Mouse (Mus musculus): ENCODE measurements around the gene Smc3.

Smc3 gene

DNA sequence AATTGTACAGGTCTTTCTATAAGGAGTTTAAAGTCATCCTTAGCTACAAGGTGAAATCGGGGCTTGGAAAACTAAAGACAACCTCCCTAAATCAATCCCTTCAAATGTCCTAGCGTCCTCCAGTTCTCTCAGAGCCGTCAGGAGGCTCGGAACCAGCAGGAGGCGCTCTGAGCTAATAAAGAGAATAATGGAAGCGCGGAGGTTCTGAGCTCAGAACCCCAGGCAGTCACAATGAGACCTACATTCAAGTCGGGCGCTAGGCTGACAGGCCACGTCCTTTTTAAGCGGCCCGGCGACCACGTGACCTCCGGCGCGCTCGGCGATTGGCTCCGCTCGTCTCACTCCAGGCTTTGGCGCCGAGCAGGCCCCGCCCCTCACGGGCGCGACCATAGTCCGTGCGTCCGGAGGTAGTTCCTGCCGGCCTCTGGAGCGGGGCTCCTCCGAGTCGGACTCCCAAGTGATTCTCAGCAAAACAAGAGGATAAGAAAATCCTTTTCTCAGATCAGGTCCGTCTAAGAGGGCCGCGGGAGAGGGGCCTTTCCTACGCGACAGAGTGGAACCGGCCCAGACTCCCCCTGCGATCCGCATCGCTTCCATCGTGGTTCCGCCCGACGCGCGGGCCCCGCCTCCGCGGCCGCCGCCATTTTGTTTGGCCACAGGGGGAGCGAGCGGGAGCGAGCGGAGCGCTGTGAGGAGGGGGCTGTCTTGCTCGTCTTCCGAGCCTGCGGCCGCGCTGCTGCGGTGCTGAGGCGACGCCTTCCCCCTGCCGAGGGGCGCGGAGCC is at the start of gene Smc3:
TSS of gene Smc3 (plus strand) at position 642 of the 783 bp plus-strand sequence.
- peak; percentile 99 for DNase-seq (ENCODE audit: low read depth in 2 of 2, low spot score in 2 of 2)

DNA sequence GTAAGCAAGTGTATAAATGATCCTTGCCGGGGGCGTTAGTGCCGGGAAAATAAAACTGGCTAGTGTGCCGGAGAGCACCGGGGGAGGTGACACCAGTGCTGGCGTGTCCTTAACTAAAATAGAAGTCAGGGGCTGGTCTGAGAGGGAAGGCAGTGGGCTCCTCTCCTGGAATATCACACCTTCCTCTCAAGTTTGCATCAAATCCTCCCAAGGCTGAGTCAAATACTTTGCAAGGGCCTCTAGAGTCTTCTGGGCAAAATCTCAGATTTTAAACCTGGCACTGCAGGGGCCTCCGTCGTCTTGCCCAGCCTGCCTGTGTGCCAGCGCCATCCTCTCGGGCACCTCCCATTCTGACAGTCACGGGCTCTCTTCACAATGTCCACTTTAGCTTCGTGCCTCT is 49.2 kb upstream of the Smc3 start:
- no peak for DNase-seq (ENCODE audit: low read depth in 2 of 2, low spot score in 2 of 2)

DNA sequence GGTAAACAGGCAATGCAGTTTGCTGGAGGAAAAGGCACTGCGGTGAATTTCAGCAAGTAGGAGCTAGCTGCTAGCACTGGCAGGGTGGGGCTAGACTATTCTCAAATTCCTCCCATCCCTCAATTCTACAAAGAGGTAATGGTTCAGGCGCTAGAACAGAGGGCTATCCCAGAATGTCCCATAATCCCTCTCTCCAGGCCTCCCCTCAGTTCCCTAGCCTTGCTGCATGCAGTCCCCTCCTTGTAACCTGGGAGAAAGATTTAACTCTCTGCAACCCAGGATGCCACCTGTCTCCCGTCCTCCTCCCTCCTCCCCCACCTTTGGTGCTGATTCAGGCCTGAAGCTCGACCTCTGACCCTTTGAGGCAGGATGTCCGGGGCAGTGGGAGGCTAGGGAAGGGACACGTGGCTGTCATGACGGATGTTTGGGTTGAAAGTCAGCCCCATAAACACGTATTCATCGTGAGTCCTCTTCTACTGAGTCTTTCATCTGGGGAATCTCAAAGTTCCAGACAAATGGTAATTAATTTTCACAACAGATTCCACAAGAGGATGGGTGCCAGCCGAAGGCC is 47.9 kb upstream of the Smc3 start:
- no peak for DNase-seq (ENCODE audit: low read depth in 2 of 2, low spot score in 2 of 2)

DNA sequence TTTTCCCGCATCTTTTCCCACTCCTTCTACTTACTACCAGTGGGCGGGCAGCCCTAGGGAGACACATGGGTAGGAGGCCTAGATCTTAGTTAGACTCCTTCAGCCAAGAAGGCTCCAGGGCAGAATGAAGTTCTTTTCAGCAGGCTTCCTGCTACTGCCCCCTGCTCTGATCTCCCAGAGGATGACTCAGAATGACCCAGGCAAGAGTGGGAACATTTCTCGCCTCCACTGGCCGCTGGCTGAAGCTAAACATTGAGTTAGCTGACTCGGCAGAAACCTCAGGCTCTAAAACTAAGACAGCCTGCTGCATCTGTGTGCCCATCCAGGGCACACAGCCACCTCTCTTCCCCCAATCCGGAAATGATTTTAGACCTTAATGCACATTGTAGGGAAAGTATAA is 47.4 kb upstream of the Smc3 start:
- no peak for DNase-seq (ENCODE audit: low read depth in 2 of 2, low spot score in 2 of 2)

DNA sequence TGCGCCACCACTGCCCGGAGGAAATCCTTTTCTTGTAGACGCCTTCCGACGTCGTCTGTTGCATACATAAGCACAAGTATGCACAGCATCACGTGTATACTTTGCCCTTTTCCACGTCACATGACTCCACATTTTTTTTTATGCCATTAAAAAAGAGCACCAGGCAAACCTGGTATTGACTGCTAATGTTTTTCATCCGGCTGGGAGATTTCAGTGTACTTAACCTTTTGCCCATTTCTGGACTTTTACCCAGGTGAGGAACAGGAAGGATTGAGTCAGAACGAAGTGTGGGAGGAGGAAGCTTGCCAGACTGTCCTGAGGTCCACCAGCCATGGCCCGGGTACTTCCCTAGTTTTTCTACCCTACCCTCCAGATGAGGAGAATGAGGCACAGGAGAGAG is 45.8 kb upstream of the Smc3 start:
- no peak for DNase-seq (ENCODE audit: low read depth in 2 of 2, low spot score in 2 of 2)

DNA sequence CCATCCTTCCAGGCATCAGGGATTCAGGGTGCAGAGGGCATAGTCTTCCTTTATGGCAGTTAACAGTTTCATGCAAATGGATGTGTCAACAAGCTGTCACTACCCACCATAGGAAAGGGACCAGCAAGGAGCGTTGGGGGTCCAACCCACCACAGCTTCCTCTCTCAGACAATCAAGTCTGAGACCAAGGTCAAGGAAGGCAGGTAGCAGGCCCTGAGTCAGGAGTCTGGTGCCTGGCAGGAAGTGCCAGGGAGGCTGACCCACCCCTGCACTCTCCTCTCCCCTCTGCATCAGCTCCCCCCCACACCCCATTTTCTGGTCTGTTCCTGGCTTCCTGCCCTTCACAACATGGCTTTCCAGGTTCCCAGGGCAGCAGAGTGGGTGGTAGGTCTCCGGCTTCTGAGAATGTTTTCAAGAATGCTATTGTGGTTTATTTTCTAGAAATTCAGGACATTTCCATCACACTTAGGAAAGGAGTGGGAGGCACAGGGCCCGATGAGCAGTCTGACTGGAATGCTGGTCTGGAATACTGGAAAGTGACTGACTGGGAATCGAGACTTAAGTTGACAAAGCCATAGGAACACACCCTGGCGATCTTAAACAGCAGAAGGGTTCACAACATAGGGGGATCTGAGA is 45.1 kb upstream of the Smc3 start:
- DNase-seq (ENCODE audit: low read depth in 2 of 2, low spot score in 2 of 2), result no peak

DNA sequence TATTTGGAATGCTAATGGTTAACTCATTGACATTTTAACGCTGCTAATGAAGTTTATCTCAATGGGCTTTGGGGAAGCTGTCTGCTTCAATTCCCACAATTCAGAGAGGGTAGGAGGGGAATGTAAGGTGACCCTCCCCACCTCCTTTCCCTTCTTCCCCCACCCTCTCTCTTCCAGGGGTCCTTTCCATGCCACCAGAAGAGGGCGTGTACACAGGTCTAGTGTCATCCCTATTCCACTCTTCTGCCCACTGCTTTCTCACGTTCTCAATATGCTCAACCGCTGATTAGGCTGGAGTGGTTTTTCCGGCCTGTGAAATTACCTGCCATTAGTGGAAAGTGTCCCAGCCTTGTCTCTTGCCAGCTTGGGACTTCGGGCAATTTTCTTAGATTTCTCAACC is 43.4 kb upstream of the Smc3 start:
- DNase-seq (ENCODE audit: low read depth in 2 of 2, low spot score in 2 of 2), result no peak

DNA sequence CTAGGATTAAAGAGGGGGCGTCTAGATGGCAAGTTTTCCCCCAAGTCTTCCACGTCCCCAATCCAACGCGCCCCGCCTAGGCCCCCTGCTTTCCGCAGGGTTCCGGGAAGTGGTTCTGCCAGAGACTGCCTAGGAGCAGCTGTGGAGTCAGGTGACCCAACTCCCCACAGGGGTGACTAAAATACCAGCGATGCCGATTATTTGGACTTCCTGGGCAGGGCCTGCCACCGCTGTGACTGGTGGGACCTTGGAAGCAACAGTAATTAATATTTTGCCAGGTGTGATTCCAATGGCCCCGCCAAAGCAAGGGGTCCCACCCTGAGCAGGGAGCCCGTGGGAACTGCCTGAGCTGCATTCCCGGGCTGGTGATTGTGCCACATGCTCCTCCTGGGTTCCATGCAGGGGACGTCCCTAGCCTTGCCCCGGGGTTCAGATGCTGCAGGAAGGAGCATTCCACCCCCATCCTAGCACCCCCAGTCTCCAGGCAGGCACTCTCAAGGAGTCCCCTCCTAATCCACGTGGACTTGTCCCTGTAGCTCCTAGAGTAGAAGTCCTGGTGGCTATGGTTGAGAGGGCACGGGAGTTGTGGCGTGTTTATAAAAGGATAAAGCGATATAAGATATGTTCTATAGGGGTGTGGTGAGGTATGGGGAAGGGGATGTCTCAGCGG is 42.8 kb upstream of the Smc3 start:
- DNase-seq (ENCODE audit: low read depth in 2 of 2, low spot score in 2 of 2), result peak in 1 of 2 experiments; percentile 25

DNA sequence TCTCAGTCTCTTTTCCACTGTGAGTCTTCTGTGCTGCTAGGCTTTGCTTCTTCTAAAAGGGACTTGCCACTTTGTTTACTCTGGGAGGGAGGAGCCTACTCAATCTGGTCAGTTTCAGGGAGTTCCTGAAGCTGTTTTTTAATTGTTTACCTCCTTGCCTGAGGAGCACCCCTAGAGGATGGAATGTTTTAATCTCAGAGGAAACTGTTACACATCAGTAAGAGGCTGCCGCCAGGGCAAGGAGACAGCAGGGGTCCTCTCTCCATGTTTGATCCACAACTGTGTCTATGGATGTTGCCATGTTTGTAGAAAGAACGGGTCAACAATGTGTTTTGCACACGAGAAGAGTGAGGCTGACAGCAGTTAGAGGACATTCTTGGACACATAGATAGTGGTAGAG is 39.8 kb upstream of the Smc3 start:
- DNase-seq (ENCODE audit: low read depth in 2 of 2, low spot score in 2 of 2), result no peak

DNA sequence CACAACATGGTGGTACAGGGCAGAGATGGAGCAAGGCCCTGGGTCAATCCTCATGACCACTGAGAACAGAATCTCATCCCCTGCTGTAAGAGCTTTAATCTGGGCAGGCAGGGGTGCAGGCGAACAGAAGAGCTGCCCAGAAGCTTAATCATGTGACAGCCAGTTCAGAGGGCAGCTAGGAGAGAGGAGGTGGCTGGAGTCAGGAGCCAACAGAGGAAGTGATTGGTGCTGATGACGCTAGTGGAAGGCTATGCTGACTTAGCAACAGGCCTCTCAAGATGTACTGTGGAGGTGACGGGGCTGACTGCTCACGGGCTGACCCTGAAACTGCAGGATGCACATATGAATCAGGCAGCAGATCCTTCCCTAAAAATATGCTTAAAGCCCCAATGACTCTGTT is 36.0 kb upstream of the Smc3 start:
- DNase-seq (ENCODE audit: low read depth in 2 of 2, low spot score in 2 of 2), result no peak

DNA sequence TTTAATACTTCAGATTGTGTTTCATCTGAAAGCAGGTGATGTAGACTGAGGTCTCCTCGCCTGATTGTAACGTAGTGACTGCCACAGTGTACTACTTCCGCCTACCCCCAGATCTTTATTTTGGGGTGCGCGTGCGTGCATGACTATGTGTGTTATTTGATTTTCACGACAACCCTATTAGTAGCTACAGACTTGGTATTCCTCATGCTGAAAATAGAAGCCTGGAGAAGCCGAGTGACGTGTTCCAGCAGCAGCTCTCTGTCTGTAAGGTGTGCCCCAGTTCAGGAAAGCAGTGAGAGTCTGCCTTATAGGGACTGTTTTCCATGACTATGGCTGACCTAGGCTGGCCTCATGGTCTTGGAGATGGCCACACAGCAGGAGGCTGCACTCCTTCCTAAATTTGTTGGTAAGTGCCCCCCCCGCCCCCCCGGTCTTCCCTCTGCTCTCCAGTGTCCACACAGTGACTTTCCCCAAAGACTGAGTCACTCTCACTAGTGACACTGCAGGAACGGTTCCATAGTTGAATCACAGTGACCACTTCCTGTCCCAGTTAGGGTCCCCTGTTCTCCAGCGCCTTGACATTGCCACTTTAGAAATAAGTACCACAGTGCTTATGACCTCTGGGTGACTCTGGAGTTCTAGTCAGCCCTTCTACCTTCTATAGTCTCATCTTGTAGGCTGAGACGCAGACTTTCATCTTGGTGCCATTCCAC is 34.5 kb upstream of the Smc3 start:
- DNase-seq (ENCODE audit: low read depth in 2 of 2, low spot score in 2 of 2), result no peak

DNA sequence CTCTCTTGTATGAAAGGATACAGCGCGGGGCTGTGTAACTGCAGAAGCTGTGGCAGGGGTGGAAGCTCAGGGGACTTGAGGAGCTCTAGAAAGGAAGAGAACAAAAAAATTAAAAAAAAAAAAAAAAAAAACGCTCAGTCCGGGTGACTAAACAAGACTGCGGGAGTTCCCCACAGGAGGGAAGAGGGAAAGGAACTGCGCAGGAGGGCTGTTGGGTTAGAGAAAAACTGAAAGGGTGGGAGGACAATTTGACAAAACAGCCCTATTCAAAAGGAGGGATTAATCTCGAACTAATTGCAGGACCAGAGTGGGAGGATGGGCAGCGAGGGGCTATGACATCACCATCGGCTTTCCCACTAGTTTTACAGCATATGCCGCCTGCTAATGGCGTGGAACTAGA is 32.3 kb upstream of the Smc3 start:
- no peak for DNase-seq (ENCODE audit: low read depth in 2 of 2, low spot score in 2 of 2)

DNA sequence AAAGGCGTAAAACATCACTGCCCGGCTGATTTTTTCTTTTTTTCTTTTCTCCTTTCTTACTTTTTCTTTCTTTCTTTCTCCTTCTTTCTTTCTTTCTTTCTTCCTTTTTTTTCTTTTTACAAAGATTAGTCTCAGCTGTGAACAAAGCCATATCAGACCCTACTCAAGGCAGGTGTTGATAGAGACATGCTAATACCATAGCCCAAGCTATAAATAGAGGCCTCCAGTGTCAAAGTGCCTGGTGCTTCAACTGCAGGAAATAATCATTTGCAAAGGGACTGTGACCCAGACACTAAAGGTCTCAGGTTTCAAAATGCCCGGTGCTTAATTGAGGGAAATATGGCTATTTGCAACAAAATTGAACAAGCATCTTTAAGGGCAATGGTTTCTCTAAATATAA is 31.6 kb upstream of the Smc3 start:
- no peak for DNase-seq (ENCODE audit: low read depth in 2 of 2, low spot score in 2 of 2)

DNA sequence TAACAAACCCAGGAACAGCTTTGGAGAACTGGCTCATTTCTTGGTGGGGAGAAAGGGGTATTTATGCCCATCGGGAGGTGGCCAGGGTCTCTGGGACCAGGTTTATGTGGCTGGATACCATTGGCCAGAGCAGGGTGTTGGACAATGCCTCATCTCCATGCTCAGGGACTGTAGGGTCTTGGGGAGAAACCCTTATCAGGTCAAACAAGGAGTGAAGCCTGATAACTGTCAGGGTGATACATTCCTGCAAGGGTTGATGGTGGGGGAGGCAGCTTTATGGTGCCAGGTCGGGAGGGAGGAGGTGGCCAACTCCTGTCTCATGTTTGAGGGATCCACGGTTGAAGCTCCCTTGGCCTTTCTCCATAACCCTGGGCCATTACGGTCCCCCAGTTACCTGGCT is 29.1 kb upstream of the Smc3 start:
- DNase-seq (ENCODE audit: low read depth in 2 of 2, low spot score in 2 of 2), result no peak

DNA sequence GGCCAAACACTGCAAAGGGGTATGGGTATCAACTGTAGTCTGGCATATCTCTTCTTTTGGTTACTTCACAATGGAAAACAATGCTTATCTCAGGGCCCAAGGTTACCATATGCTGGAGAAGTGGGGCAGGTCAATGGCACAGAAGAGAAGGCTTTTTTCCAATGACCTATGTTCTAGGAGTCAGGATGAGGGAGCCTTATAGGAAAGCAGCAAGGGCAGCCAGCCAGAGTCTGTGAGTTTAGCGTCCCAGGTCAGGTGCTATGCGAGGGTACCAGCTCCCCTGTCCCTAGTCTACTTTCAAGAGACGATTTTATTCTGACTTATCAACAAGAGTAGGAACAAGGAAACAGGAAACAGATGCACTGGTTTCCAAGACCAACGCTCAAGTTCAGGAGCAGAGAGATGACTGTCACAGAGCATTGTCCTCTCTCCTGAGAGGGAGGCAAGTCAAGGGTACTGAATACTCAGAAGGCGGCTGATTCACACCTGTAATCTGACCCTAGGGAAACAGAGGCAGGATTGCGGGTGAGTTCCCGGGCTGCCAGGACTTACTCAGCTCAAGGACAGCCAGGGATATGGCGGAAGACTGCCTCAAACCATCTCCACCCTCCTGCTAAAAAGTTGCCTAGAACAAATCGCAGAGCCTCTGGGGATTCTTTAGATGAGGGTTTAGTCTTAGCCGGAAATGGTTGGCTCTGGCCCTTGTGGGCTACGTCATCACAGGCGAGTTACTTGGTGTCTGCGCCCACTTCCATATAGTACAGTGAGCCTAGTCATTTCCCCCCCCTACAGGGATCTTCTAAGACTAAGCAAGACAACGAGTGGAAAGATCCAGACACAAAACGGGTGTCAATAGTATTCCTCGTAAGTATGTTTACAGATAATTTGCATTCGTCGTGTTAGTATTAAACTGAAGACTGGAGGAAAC is 28.4 kb upstream of the Smc3 start:
- no peak for DNase-seq (ENCODE audit: low read depth in 2 of 2, low spot score in 2 of 2)

DNA sequence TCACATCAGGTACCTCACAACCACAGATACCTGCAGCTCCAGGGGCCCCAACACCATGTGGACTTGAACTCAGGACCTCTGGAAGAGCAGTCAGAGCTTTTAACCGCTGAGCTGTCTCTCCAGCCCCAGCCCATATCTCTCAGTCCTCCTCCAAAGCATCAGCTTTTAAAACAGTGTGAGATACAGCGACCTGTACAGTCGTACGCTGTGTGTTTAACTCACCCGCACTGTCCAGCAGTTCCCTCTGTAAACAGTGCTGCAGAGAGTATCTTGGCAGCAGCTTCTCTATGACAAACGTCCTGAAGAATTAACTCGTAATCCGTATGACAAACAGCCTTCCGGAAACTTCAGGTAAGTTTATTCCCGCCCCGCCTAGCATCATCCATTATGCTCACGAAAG is 27.6 kb upstream of the Smc3 start:
- no peak for DNase-seq (ENCODE audit: low read depth in 2 of 2, low spot score in 2 of 2)

DNA sequence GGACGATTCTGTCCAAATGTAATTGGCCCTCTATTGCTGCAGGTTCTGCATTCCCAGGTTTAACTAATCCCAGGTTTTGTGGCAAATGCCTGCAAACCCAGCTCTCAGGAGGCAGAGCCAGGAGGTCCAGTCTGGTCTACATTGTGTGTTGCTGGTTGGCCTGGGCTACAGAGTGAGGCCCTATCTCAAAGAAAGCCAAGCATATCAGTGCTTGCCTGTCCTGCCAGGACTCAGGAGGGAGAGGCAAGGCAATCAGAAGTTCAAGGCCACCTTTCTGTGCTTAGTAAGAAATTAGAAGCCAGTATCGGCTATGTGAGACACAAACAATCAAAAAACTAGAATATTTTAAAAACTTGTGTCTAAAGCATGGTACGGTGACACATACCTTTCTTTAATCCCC is 27.0 kb upstream of the Smc3 start:
- DNase-seq (ENCODE audit: low read depth in 2 of 2, low spot score in 2 of 2), result no peak

DNA sequence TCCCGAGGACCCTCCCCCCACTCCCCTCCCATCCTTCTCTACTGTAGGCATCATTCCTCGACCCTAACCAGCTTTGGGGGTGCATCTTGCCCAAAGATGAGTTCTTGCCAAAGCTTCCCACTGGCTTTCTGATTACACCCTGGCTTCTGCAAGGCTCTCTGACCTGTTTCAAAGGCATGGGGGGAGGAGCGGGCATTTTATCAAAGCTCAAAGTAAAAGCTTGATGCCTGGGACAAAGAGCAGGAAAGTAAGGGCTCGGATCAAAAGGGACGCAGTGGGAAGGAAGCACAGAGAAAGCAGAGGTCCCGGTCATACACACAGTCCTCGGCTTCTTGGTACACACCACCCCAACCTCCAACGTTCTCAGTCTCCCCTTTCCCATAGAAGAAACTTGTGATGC is 26.1 kb upstream of the Smc3 start:
- DNase-seq (ENCODE audit: low read depth in 2 of 2, low spot score in 2 of 2), result no peak

DNA sequence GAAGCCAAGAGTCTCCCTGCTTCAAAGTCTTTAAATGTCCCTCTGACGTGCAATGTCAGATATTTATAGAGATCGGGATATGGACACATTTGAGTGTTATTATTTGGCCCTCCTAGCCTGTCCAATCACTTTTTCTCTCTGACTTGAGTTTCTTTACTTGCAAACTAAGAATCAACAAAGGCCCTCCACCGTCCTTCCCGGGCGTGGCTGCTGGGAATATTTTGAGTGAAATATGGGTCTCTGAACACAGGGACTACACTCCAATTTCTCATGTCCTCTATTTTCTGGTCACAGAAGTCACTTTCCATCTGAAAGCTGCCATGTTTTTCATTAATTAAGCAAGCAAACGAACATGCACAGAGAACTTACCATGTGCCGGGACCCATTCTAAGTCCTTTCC is 25.7 kb upstream of the Smc3 start:
- no peak for DNase-seq (ENCODE audit: low read depth in 2 of 2, low spot score in 2 of 2)

DNA sequence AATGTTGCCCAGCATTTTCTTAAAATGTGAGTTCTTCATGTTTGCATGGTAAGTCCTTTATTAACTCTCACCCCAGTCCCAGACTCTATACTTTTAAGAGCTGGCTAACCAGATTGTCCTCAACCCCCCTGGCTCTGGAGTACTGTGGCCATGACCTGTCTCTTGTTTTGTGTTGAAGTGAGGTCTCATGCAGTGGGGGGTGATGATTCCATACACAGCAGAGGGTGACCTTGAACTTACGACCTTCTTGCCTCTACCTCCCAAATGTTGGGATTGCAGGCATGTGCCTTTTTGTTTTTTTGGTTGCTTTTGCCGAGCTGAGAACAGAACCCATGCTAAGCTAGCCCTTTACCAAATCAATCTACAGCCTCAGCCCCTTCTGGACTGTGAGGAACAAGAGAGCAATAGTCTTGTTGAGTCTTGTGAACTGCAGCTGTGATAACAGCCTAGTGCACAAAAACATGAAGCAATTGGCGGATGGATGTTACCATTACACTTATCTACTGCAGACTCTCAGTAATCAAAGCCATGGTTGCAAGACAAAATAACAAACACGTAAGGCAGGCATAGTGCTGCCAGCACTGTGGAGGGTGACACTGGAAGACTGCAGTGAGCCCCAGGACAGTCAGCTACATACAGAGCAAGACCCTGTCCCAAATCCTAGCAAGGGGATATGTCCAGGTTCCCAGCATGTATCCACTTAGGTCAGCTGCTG is 24.7 kb upstream of the Smc3 start:
- DNase-seq (ENCODE audit: low read depth in 2 of 2, low spot score in 2 of 2), result no peak

Data from CD8-positive naive resting alpha-beta T cell, adult 2 months (primary cell).